Mouse (Mus musculus): ENCODE results near the gene Tcaim. TPM values are rescaled to one million over a fixed set of nuclear protein-coding genes. Genes with fewer than 3 reads are reported as not detected.
A peak's percentile ranks its signal among the peaks of the same experiment; 100 is the strongest.

Gene Tcaim
- 10 to 100 TPM; 16.8 to 17.7 TPM for total RNA-seq (2021)
- long read RNA-seq, experiment 1, transcript Tcaim-201 (11 exons, 3,049 nt): major isoform, 7 of 10 reads
- long read RNA-seq, experiment 1, partial matches to known transcripts: 1 of 10 reads
- long read RNA-seq, experiment 1, other reads (novel, unspliced or antisense): 2 of 10 reads
- long read RNA-seq, experiment 2, partial matches to known transcripts: 0 of 5 reads
- long read RNA-seq, experiment 2, other reads (novel, unspliced or antisense): 3 of 5 reads

DNA sequence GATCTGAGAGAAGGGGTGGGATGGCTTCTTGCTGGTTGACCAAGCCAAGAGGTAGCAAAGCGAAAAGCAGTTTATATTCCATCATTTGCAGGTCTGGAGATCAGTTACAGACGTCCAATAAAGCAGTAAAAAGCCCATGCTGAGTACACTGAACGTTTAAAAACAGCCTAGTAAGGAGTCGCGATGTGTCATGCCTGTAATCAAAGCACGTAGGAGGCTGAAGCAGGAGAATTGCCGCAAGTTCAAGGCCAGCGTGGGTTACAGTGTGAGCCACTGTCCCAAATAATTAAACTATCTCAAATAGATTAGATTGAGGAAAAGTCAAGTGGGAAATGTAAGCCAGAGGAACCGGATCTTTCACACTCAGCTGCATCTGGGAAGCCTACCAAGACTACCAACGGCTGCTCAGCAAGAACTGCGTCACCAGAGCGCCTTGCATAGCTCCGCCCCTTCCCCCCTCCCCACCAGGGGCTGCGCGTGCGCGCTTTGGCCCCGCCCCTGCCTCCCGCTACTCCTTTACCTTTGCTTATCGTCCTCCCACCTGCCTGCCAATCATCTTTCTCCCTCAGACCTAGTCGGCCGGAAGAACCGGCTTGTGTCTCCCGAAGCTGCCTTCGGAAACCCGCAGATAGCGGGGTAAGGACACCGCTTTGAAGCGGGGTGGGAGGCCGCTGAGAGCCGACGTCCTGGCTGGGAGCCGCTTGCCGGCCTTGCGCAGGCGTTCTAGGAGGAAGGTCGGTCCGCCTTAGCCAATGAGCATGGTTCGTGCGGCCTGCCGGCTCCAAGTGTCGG lies at the start of gene Tcaim:
Gene Tcaim, plus strand, starts transcription at position 487 of the 792 bp plus-strand sequence.
- DNase-seq (ENCODE audit: low spot score in 2 of 2): peak; percentile 90 to 91

DNA sequence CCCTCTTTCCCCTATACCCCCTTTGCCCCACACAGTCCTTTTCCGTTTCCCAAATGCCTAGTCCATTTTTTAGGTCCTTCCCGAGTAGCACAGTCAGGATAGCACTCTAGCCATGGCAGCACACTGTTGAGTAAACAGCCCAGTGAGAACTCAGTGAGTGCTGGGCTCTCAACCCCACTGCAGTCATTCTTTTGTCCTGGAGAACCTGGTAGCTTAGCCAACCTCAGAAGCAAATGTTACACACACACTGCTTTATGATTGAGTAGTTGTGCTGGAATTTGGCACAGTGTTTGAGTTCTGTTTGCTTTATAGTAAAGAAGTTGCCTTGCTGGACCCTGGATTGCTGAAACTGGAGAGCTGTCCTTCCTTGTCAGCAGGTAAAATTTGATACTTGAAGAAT lies 47.7 kb upstream of the Tcaim start:
- no peak for DNase-seq (ENCODE audit: low spot score in 2 of 2)

DNA sequence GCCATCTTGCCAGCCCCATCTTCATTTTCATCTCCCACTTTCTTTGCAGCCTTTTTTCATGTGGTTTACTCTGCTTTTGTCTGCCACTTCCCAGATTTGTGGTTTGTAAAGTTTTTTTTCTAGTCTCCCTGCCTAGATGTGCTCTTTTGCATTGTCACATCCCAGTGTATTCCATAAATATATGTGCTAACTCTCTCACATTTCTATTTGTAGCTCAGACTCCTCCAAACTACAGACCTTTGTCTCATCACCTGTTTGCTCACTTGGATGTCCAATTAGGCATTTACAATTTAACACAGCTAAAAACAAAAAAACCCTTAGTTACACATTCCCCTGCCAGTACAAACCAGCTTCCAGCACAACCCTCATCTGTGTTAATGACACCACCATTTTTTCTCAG lies 45.2 kb upstream of the Tcaim start:
- no peak for DNase-seq (ENCODE audit: low spot score in 2 of 2)

DNA sequence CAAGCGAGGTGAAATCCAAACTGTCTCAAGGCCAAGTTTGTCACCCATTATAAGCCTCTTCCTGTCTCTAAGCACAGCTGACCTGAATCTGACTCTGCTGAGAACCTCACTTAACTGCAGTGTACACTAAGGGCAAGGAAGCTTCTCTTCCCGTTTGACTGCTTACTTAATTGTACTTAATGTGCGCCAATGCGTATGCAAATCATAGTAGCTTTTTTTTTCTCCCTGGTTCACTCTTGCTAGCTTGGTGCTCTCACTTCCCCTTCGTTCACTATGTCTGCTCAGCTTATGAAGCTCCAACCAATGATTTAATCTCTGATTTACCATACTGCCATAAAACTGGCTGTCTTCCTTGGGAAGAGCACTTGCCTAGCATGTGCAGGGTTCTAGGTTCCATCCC lies 20.1 kb upstream of the Tcaim start:
- DNase-seq (ENCODE audit: low spot score in 2 of 2): no peak

DNA sequence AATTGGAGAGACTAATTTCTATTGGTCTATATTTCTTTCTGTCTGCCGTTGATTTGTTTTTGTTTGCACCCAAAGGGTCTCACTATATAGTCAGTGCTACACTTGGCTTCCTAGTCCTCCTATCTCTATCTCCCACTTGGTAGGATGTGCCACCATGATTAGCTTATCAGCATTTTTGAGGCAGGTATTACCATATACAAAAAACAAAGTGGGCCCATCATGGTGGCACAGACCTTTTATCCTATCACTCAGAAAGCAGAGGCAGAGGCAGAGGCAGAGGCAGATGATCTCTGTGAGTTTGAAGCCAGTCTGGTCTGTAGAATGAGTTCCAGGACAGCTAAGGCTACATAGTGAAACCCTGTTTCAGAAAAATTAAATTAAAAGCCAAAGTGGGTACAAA lies 18.8 kb upstream of the Tcaim start:
- no peak for DNase-seq (ENCODE audit: low spot score in 2 of 2)

DNA sequence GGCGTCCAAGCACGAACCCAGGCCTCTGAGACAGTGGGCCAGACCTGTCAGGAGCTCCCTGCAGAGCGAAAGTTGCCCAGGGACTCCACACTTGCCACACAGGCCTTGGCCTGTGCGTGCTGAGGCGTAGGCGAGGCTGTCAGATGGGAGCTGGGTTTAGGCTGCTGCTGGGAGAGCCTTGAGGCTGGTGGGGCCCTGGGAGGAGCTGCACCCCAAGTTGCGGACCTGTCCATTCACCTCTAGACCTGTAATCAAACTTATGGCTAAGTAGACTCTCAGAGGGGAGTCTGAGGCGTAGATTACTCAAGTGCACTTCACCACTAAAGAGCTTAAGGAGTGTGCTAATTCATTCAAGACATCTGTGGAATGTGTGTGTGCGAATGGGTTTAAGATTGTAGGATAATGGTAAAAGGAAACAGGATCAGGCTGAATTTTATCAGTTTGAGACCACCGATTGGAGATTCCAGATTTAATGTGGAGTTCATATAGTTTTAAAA lies 554 bp downstream of the Tcaim start:
- no peak for DNase-seq (ENCODE audit: low spot score in 2 of 2)

DNA sequence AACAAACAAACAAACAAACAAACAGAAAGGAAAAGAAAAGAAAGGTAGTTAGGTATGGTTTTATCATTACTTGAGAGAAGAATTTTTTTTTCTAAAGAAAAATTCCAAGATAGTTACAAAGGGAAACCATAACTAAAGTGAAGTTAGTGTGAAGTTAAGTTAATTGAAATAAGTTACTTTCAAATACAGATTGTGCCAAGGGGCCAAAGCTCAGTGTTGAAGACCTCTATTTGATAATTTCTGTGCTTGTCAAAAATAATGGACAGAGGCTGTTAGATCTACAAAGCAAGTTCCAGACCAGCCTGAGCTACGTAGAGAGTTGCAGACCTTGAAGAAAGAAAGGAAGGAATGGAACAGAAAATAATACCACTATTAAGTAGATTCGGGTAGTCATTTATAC lies 1.8 kb downstream of the Tcaim start:
- no peak for DNase-seq (ENCODE audit: low spot score in 2 of 2)

DNA sequence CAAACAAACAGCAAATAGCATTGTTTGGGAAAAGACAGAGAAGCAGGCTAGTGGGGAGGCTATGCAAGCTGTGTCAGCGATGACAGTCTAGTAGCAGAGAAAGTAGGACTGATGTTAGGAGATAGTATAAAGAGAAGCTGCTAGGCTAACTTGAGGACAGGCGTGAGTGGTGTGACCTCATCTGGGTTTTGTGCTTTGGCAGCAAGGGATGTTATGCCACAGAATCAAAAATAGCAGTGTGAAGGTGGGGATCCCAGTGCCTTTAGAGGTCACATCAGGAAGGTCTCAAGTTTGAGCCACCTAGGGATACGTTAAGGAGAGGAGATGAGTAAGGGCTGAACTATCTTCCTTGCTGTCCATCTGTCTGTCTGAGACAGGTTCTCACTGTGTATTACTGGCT lies 4.9 kb downstream of the Tcaim start:
- no peak for DNase-seq (ENCODE audit: low spot score in 2 of 2)

DNA sequence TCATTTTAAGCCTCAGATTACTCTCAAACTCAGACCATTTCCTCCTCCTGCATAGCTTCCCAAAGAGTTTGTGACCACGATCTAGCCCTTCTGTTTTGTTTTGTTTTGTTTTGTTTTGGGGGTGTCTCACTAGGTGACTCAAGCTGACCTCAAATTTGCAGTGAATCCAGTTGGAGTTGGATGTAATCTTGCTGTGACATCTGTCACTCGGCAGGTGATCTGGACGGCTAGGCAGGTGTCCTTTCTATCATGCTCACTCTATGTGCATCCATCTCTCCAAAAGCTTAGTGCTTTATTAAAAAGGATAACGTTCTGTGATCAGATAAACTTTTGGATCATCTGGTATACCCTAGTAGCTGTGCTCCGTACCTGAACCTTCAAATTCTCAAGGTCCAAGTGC lies 7.0 kb downstream of the Tcaim start:
- no peak for DNase-seq (ENCODE audit: low spot score in 2 of 2)

DNA sequence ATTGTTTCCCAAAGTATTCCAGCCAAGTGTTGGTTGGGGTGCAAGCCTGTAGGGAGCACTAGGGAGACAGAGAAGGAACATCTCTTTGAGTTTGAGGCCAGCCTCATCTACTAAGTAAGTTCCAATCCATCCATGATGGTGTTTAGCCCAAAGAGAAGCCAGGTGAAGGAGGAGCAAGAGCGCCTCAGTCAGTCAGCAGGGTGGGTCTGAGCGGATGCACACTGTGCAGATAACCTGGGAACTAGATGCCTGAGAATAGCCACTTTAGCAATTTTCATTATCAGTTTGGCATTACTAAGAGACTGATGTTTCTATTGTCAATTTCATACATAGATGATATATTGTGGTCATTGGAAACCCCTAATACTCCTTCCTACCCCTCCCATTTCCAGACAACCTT lies 9.4 kb downstream of the Tcaim start:
- DNase-seq (ENCODE audit: low spot score in 2 of 2): no peak

DNA sequence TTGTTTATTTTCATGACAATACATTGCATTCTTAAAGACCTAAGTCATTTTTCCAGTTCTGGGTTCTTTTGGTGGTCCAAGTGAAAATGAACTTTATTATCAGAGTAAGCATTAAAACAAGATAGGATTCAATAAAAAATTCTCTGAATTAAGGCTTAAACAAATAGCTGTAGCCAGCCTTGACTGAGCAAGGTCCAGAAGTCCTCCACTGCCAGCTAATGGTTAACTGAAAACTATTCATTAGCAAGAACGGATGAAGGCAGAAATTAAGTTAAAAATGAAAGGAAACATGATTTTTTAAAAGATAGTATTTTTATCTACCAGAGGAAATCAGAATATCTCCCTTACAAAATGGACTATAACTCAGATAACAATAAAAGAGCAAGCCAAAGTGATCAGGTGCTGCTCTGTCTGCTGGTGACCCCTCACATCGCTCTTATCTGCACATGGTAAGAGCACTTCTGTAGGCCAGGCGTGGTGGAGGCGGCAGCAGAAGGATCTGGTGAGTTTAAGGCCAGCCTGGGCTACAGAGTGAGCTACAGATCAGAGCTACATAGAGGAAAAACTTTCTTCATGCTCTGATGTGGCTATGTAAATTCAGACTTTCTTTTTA lies 10.0 kb downstream of the Tcaim start:
- no peak for DNase-seq (ENCODE audit: low spot score in 2 of 2)

DNA sequence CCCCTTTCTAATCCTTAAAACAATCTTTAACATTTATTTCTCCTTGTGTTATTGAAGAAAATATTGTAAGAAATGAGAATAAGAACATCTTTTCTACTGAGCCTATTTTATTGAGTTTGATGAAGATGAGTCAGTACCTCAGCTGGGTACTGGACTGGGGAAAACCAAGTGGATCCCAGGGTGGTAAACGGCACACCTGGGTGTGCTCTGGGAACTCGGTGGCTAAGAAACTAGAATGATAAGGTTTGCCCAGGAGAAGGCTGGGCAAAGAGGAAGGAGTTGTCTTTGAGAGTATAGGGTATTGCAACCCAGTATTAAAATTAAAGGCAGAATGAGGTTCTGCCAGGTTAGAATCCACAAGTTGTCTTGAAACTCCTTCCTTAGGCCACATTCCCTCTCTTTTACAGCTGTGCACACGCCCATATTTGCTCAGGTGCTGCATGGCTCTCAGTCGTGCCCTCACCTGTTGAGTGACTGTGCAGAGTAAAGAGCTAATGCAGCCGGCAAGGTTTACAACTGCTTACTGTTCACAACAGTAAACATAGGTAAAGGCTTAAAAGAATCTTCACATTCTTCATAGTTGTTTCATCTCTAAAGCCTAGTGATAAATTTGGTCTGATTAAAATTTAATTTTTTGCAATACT lies 18.2 kb downstream of the Tcaim start:
- no peak for DNase-seq (ENCODE audit: low spot score in 2 of 2)

DNA sequence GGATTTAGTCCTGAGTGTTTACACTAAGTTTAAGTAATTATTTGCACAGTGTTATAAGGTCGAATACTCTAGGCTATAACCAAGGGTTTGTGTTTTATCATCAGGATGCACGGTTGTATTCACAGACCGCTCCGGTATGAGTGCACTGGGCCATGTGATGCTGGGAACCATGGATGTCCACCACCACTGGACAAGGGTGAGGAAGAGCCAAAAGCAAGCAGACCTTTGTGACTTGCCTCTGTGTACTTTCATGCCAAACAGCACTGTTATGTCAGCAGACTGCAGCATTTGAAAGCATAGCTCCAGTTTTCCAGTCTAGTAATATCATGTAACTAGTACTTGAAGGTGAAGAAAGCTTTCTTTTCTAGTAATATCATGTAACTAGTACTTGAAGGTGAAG lies 21.4 kb downstream of the Tcaim start:
- DNase-seq (ENCODE audit: low spot score in 2 of 2): no peak

DNA sequence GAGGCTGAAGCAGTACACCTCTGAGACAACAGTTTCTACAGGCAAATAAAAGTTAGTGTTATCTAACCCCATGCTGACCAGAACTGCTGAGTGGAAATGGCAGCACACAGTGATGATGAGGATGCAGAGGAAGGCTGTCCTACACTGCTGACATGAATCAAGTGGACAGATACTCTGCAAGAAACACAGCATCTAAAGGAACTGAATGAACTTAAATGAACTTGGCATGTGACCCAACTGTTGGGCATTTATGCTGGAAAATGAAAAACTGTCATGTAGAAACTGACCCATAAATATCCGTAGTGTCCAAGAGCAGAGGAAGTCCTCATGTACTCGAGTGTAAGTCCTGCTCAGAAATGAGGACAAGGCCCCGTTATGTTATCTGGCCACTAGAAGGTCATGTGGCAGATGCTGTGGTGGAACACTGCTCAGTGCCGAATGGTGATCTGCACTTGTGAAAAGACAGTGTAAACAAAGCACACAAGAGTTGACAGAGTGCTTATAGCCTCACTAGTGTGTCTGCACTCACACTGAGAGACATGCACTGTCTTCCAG lies 24.6 kb downstream of the Tcaim start:
- DNase-seq (ENCODE audit: low spot score in 2 of 2): no peak

DNA sequence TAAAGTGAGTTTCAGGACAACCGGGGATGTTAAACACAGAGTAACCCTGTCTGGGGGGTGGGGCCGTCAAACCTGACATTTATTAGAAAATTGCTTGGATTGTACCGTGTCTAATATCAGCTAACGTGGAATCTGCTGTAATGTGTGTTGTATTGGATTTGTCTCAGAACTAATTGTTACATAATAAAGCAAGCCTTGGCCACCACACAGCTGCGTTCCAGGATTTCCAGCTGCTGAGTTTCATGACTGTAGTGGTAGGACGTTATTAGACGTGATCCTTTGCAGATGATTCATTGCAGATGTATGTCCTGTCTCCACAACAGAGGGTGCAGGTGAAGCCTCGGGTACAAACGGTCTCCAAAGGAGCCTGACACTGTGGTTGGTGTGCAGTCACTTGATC lies 30.8 kb downstream of the Tcaim start:
- DNase-seq (ENCODE audit: low spot score in 2 of 2): no peak

DNA sequence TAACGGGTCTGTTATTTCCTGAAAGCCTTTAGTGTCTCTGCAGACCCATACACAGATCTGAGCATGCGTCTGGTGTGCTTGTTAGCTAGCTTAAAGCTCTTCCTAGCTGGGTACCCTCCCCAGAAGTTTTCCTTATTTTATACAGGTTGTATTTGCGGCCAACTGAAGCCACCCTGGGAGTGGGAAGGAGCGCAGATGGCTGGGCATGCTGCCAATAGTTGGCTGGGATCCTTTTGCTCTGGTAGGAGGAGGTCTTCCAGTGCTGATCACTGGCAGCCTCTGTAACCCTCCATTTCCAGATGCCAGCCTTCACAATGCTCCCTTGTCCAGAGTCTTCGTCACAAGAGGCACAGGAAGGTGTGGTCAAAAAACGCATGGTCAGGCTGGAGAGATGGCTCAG lies 31.5 kb downstream of the Tcaim start:
- DNase-seq (ENCODE audit: low spot score in 2 of 2): peak; percentile 46 to 50

DNA sequence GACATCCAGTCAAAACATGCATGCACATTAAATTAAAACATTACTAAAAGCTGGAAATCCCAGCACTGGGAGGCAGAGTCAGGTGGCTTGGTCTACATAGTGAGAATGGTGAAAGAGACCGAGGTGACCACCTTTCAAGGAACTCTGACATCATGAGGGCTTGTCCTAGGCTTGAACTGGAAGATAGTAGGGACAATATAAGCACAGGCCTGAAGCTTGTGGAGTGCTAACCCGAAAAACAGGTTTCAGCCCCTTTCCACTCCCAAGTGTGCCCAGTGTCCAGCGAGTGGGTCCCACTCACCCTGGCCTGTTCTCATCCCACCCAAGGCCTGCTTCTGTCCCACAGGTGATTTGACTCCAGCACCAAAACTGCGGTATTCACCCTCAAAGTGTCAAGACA lies 31.9 kb downstream of the Tcaim start:
- DNase-seq (ENCODE audit: low spot score in 2 of 2): no peak

DNA sequence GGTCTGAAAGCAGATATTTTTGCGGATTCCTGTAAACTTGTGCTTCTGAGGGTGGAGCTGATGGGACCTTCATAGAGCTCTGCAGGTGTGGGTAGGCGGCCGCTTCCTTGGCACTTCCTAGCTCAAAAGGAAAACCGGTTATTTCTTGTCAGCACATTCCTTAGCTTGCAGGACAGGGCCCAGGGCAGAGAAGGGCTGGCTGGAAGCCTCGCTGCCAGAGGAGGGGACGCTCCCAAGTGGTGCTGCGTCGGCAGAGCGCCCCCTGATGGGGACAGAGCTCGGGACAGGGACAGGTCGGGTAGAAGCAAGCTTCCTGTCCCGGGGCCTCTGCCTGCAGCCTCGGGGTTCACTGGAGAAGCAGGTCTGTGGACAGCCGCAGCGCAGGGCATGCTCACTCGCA lies 32.3 kb downstream of the Tcaim start:
- DNase-seq (ENCODE audit: low spot score in 2 of 2): no peak

DNA sequence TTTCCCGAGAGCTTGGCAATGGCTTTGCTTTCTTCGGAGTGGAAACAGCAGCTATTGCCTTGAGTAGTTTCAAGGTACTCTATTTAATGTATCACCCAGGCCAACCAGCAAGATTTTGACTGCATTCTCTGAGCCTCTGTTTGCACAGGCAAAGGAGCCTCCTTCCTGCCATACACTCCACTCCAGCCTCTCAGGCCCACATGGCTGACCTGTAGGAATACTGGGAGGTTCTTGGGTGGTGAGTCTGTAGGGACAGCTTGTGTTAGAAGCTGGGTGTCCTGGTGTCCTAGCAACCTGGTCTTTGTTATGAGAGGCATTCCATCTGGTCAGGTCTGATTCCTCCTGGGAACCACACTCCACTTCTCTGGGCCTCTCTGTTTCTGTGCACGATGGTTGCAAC lies 38.4 kb downstream of the Tcaim start, which contains the start of gene Gm35549:
Gene Gm35549, minus strand, starts transcription at position 276 of the 400 bp plus-strand sequence.
- DNase-seq (ENCODE audit: low spot score in 2 of 2): no peak

DNA sequence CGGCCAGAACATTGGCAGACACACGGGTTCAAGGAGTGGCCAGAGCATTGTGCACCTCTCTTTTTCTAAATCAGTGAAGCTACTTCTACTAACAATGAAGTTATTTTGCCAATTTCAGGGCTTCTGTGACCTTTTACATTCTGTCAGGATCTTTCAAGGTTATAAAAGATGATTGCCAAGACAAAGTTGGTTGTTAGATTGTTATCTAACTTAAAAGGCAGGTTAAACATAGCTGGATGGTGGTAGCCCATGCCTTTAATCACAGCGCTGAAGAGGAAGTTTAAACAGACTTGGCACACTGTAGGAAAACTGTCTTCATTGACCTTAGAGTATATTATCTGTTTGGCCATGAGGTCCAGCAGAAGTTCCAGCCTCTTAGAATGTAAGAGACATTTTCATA lies 40.3 kb downstream of the Tcaim start:
- DNase-seq (ENCODE audit: low spot score in 2 of 2): no peak

DNA sequence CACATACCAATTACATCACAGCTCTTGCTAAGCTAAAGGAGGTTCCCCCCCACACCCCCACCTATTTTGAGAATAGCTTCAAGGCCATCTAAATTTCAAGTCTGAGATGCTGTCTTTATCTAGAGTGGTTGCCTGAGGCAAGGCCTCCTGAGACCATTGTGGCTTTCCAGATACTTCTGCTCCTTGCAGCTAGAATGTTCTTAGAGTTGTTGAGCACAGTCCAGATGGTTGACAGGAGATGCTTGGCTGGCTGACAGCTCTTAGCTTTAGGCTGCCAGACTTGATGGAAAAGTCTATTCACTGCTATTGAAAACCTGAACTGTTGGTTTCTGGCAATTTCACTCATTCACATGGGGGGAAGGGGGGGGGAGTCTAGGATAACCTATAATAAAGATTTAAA lies 40.8 kb downstream of the Tcaim start:
- peak; percentile 26 to 39 for DNase-seq (ENCODE audit: low spot score in 2 of 2)

Measured in left cerebral cortex, adult 18-20 months (tissue).